Mouse (Mus musculus) MEL-GATA-1-ER (cell line): ENCODE results near the gene Krtap5-4.
"Not testable (repeated sequence)": the region's sequence is repeated elsewhere in the genome, so short reads cannot be mapped to it uniquely, and the experiment has no call there.

ENCODE experiments used
- DNase-seq: peaks from one replicate; pipeline ENCODE4 v3.0.0-alpha.2; 2012; ENCODE audit warnings: low read depth; ENCODE audit errors: extremely low read depth

Krtap5-4 gene

DNA sequence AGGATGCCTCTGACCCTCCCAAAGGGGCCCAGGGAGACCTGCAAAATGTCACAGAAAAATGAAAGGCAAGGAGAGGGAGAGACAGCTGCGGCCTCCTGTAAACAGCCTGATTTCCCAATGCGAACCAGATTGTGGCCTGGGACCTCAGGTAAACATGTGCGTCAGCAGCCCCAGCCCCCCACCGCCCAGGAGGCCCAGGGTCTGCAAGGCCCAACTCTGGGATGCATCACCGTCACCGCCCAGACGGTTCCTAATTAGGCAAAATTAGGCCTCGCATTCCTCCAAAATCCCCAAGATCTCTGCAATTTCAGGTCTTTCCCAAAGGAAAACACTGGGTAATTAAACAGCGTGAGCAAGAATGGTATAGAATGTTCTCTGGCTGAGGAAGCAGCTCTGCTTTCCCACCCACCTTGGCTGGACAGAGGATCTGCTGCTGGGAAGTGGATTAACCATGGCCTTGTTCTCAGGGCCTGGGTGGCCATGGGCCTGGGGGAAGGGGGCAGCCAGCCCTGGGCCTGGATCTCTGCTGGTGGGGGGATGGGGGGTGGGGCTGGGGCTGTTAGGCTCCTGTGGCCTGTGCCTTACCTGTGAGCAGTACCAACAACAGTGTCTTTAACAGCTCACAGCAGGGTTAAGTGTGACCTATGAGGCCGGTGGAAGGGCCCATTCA is 18.4 kb downstream of the Krtap5-4 start:
- not testable (repeated sequence) for DNase-seq

DNA sequence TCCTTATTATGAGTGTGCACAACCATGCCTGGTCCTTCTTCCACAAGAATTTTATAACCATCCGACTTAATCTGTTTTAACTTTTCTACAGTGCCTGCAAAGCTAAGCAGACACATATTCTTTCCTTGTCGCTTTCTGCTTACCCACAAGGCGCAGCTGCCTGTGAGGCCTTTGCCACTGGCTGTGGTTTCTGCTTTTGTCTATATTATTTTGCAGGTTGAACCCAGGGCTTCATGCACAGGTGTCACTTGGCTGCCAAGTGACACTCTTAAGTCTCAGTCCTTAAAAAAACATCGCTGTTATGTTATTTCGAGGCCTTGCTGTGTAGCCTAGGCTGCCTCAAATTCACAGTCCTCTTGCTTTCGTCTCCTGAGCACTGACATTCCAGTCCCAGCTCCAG is 19.3 kb downstream of the Krtap5-4 start:
- no peak for DNase-seq

DNA sequence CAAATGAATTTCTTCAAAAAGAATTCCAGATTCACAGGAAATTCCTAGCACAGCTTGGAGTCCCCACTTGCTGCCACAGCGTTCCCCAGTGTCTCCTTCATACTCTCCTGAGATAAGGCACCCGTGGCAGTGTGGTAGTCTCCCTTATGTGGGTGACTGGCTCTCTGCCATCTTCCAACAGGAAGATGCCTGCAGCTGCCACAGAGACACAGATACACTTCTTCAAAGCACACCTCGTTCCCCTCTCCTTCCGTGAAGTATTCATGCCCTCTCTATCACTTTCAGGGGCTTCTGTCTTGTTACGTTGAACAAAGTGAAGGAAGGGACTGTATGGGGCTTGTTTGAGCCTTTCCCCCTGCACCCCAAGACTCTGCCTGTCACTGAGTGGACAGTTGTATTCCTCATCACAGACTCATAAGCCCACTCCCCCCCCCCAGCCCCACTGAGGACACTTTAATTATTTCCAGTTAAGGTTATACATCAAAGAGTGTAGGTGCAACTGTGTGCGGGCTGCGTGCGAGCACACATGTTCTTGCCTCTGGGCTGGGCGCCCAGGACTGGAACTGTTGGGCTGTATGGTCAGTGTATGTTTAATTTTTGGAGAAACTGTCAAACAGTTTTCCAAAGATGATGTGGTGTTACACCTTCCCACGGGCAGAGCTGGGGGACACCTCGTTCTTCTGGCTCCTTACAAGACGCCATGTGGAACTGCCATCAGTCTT is 20.2 kb downstream of the Krtap5-4 start:
- DNase-seq = no peak

DNA sequence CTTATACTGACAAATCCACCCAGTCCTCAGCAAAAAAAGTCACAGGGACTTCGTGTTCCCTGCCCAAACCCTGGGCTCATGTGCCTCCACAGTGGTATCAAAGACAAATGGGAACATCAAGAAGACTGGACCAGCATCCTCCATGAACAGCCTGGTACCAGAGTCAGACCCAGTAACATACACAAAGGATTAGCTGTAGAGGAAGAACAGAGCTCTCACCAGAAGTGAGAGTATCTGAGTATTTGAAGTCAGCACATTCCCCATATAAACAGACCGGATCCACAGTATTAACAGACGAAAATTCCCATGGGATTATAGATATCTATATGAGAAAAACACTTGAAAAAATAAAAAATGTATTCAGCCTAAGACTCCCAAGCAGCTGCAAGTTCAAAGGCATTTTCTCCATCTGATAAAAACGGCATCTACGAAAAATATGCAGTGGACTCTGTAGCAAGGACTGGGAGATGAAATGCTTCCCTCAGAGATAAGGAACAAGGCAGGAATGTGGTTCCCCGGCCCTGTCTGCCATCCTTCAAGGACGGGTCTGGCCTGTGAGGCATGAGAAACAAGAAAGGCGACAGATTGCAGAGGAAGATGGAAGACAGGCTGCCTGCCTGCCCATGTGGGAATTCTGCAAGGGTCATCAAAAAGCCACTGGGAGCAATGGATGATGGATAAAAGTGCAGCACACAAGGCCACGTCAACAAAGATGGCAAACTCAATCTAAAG is 23.5 kb downstream of the Krtap5-4 start:
- DNase-seq = no peak

DNA sequence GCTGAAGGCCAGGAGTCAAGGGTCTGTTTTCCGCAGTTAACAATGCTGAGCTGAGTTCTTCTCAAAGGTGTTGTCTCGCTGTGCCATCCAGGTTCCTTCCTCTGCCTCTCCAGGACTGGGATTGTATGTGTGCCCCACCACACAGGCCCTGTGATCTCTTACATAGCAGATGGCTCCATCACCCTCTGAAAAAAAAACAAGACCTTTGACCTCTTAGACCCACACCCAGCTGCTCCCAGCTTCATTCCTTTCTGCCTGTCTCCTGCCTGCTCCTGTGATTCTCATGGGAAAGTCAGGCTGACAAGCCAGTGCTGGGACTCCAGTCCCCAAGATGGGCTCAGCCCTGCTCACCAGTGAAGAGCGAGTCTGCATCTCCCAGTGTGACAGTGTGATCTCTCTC is 25.2 kb downstream of the Krtap5-4 start:
- no peak for DNase-seq

DNA sequence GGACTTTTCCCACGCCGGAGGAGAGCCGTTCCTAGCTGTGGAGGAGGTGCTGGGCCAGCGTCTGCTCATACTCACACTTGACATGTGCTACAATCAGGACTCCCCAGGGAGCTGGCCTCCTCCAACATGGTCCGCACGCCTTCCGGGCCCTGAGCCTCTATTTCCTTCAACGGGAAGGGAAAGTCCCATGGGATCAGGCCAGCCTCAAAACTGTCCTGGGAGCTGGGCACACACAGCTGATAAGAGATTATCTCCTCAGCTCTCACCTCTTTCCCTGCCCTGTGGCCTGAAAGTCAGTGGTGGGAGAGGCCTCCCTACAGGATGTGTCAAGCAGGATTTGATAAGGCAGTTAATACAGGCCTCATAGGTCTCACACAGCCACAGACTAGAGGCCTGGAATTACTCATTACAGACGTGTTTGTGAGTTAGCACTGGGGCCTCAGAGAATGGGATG is 26.9 kb downstream of the Krtap5-4 start:
- DNase-seq = no peak

DNA sequence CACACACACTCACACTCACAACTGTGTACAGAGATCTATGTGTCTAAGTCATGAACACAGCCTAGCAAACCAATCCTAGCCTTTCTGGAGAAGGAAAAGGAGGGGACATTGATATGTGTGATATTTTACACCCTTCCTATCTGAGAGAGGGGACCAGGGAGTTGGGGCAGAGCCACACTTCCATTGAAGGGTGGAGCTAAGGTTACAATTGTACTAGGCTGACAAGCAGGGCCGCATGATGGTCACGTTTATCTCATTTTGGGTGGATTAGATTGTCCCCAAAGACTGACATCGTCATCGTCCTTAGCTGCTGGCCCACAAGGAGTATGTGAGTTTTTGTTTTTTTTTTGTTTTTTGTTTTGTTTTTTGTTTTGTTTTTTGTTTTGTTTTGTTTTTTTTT is 27.9 kb downstream of the Krtap5-4 start:
- no peak for DNase-seq

DNA sequence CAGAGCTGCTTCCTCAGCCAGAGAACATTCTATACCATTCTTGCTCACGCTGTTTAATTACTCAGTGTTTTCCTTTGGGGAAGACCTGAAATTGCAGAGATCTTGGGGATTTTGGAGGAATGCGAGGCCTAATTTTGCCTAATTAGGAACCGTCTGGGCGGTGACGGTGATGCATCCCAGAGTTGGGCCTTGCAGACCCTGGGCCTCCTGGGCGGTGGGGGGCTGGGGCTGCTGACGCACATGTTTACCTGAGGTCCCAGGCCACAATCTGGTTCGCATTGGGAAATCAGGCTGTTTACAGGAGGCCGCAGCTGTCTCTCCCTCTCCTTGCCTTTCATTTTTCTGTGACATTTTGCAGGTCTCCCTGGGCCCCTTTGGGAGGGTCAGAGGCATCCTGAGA is 29.4 kb downstream of the Krtap5-4 start:
- DNase-seq = not testable (repeated sequence)

DNA sequence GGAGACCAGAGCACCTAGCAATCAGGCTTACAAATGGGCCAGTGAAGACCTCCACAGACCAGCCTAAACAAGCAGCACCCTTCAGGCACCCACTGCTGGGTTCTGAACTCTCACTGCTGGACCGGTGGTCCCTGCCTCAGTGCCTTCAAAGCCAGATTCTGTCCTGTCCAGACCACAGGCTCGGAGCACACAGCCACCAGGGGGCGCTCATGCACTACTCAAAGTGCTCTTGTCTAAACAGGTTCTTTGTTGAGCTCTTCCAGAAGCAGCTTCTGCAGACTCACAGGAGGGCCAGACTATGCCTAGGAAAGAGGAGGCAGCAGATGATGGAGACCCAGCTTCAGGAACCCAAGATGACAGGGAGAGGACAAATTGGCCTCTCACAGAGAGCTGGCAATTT is 30.9 kb downstream of the Krtap5-4 start:
- DNase-seq = peak; percentile 57

DNA sequence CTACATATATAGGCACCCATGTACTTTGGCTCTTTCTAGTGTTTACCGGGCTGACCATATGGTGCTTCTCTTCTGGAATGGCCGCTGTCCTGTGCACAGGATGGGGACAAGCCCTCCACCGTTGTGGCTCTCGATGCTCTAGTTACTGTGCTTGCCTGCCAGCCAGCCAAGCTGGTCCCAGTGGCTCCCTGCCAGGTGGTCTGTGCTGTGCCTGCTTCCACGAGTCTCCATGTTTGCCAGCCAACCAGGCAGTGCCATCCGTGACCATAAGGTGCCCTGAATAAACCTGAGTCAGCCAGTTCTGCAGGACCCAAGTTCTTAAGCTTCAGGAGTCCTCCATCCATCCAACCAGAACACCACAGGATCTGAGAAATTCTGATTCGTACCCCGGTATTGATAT is 31.8 kb downstream of the Krtap5-4 start:
- DNase-seq = no peak

DNA sequence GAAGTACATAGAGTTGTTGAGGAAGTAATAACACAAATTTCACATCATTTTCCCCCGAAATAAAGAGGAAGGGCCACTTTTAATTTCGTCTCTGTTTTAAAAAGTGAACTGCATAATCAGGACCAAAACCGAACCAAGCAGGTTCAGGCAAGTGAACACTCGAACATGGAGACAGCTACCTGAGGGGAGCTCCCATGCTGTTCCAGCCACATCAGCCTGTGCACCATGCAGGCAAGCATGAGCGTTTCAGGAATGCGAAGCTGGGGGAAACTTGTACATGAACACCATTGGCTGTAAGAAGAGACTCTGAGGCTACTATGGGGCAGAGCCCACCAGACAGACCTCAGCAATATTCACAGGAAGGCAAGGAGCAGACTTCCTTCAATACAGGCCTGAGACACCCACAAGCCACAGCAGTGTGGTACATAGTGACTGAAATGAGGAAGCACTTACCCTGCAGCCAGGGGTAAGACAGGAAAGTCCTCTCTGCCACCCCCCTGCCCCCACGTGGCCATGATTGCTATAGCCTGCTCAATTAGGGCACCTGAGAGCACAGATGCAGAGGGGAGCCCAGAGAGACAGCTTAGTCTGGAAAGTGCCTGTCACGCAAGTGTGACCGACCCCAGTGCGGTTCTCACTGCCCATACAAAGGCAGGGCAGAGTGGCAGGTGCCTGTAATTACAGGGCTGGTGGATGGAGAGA is 37.1 kb downstream of the Krtap5-4 start:
- DNase-seq = peak; percentile 54

DNA sequence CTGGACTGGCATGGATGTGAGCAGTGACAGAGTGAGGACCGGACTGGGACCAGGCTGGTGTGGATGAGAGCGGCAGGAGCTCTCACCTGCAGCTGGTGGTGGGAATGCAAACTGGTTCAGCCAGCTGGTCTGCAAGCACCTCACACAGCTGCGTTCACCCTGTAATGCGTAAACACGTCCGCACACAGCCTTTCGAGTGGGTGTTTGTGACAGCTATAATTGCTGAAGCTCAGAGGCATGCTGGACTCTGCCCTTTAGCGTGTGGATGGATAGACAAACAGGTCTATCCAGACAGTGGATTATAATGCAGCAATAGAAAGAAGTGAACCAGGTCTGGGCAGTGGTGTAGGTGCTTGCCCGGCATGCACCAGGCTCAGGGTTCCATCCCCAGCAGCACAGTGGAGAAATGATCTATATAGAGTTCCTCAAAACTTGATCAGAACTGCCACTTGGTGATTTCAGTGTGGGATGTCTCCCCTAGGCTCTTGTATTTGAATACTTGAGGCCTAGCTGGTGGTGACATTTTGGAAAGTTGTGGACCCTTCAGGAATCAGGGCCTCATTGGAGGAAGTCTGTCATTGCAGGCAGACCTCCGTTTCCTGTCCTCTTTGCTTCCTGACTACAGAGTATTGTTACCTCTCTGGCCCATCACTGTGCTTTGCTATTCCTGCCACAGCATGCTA is 38.4 kb downstream of the Krtap5-4 start:
- DNase-seq = no peak

DNA sequence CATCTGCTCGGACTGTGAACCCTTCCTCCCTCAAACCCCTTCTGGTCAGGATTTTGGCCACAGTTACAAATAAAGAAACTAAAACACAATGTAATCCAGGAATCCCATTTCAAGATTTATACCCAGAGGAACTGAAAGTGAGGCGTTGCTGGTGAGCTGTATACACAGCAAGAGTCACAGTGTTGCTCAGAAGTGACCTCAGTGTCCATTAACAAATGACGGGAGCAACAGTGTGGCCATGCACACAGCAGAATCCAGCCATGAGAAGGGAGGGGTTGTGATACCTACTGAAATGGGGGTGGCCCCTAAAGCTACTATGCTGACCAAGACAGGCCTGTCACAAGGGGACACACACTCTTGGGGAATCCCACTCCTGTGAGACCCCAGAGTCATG is 38.9 kb downstream of the Krtap5-4 start:
- DNase-seq = no peak

DNA sequence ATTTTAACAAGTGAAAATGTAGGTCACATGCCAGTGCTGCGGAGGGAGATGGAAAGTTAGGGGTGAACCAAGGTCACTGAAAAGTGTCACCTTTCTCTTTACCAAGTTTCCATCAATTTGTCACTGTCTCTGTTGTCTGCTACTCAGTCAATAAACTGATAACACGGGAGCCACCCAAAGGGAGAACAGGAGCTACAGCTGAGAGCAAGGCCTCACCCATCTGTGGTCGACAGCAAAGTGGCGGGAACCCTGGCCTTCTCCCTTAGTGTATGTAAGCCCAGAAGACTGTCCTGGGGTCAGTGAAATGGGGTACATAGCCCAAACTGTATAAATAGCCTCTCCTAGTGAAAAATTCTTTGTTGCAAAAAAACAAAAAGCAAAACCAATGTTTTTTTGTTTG is 44.2 kb downstream of the Krtap5-4 start:
- DNase-seq = no peak

DNA sequence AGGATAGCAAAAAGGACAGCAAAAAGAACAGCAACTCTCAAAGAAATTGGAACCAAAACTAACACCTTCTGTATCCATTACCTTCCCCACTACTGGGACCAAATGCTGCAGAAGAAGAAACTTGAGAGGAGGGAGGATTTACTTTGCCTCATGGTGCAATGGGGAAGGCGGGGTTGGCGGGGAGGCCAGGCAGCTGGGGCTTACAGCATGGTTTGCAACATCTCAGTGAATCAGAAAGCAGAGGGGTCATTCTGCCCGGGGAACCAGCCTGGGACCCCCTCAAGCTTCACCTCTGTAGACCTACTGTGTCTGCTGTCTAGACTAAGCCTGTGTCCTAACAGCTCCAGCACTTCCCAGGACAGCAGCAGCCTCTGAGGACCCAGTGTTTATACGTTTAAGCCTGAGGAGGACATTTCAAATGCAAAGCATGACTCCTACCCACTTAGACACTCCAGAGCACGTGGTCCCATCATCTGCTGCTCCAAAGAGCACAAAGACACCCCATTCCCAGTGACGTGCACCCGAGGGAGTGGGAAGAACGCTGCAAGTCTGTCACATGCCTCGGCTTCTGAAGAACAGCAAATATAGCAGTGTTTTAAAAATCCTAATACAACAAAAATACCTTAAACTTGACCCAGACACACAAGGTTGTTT is 46.1 kb downstream of the Krtap5-4 start:
- DNase-seq = no peak

DNA sequence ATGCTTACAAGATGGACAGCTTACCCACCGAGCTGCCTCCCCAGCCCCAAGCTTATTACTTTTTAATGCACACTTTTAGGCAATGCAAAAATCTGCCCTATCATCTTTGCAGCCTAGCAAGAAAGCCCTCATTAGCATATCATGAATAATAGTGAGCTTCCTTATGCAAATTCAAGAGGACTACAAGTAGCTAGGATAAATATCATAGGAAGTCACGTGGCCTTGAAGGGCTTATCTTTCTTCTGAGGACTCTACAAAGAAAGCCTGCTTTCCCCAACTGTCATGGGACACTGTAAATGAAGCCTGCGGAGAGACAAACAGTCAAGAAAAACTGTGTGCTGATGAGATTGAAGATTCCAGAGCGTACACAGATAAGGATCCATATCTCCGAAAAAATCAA is 48.2 kb downstream of the Krtap5-4 start:
- peak; percentile 39 for DNase-seq

DNA sequence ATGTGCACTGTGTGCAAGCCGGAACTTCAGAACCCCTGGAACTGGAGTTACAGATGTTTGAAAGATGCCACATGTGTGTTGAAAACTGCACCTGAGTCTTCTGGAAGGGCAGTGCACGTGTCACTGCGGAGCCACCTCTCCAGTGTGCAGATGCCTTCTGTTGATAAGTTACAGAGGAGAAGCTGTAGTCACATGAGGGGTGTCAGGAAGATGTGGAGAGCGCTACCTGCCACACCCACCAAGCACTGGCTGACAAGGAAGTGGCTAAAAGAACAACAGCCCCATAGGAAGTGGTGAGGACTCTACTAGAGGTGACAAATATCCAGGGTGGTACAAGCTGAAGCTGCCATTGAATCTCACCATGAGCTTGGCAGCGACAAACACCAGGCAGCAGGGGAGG is 50.5 kb downstream of the Krtap5-4 start:
- DNase-seq = peak; percentile 63
